Mouse (Mus musculus) heart, embryonic 12.5 days (tissue): ENCODE data around the gene Bod1l. TPM values are rescaled to one million over a fixed set of nuclear protein-coding genes. Genes with fewer than 3 reads are reported as not detected.

ENCODE experiments used
- ATAC-seq: fragments of 200-750 bp; cut with Nextera tagmentation; 2 replicates; pipeline ENCODE4 v1.8.0; 2017; ENCODE audit warnings: moderate TSS enrichment, moderate library complexity; ENCODE audit not compliant: insufficient number of reproducible peaks, low FRiP score
- H3K27ac ChIP-seq: fragments of 300-500 bp; sonication (generic); 2 replicates; pipeline ENCODE4 v1.5.1; 2016; ENCODE audit warnings: mild to moderate bottlenecking, moderate library complexity; ENCODE audit not compliant: poor library complexity, severe bottlenecking
- H3K27me3 ChIP-seq: fragments of 300-500 bp; sonication (generic); replicated peaks from 2 replicates; pipeline ENCODE4 v1.6.1; 2016; ENCODE audit warnings: mild to moderate bottlenecking, moderate library complexity
- H3K36me3 ChIP-seq: fragments of 300-500 bp; sonication (generic); 2 replicates; pipeline ENCODE4 v1.6.1; 2016; ENCODE audit warnings: mild to moderate bottlenecking, moderate library complexity
- H3K4me1 ChIP-seq: fragments of 300-500 bp; sonication (generic); replicated peaks from 2 replicates; pipeline ENCODE4 v1.6.1; 2016; ENCODE audit warnings: mild to moderate bottlenecking
- H3K4me2 ChIP-seq: fragments of 300-500 bp; sonication (generic); 2 replicates; pipeline ENCODE4 v1.6.1; 2016; ENCODE audit warnings: mild to moderate bottlenecking, moderate library complexity
- H3K4me3 ChIP-seq: fragments of 300-500 bp; sonication (generic); 2 replicates; pipeline ENCODE4 v1.5.1; 2016; ENCODE audit warnings: mild to moderate bottlenecking
- H3K9ac ChIP-seq: fragments of 300-500 bp; sonication (generic); 2 replicates; pipeline ENCODE4 v1.6.1; 2016; ENCODE audit warnings: mild to moderate bottlenecking, moderate library complexity
- H3K9me3 ChIP-seq: fragments of 300-500 bp; sonication (generic); replicated peaks from 2 replicates; pipeline ENCODE4 v1.6.1; 2016; ENCODE audit warnings: mild to moderate bottlenecking, moderate library complexity
- WGBS: fragments of 180-500 bp; shearing (Covaris S2); methylation state at CpG from one replicate; pipeline ENCODE4 v1.1.7; 2016; 5-methylcytosine and 5-hydroxymethylcytosine counted together
- microRNA-seq: library from miRNA; unstranded; fragments of <30 nt; microRNA quantifications from one replicate; pipeline ENCODE4, GENCODE M21; 2017
- polyA plus RNA-seq: library from polyadenylated mRNA; unstranded; fragments of >200 nt; fragmentation: Nextera tagmentation; extraction: Ambion mirVana; gene quantifications from 2 replicates; pipeline ENCODE4 v1.2.1, GENCODE M21; 2016

The Bod1l gene
- polyA plus RNA-seq, 1 experiment from 2014 or later, result 17.4 TPM

- Histone ChIP-seq H3K27me3 (peaks cover 92% of the 10 kb centered on the region), H3K36me3 (no peaks in the 10 kb centered on the region), H3K9me3 (no peaks in the 10 kb centered on the region), H3K27ac (no peak overlapping the region), H3K4me3 (no peak overlapping the region), H3K4me1 (peaks cover 3% of the 10 kb centered on the region), H3K4me2 (no peak overlapping the region), H3K9ac (no peak overlapping the region)
- no peak for ATAC-seq
- 6% methylated on average over 4 of the region's 4 CpGs for WGBS
Observed at GRCm38 (mm10) chr5:41756396-41756795, 87.7 kb downstream of the Bod1l start.

GRCm38 (mm10) chr5:41755373-41755960 lies 88.6 kb downstream of the Bod1l start:
- no peak overlapping the region for H3K9ac ChIP-seq
- no peak overlapping the region for H3K27ac ChIP-seq
- H3K4me2 ChIP-seq, result no peak overlapping the region
- H3K4me1 ChIP-seq, result no peaks in the 10 kb centered on the region
- H3K4me3 ChIP-seq, result no peak overlapping the region
- H3K9me3 ChIP-seq, result no peaks in the 10 kb centered on the region
- H3K27me3 ChIP-seq, result peaks cover 93% of the 10 kb centered on the region
- ATAC-seq, result no peak
- under 1% methylated on average over 23 of the region's 23 CpGs for WGBS
- no peaks in the 10 kb centered on the region for H3K36me3 ChIP-seq

- under 1% methylated on average over 16 of the region's 16 CpGs for WGBS
- Histone ChIP-seq H3K9ac (no peak overlapping the region), H3K4me1 (no peaks in the 10 kb centered on the region), H3K27me3 (peaks cover 94% of the 10 kb centered on the region), H3K9me3 (no peaks in the 10 kb centered on the region), H3K27ac (no peak overlapping the region), H3K36me3 (no peaks in the 10 kb centered on the region), H3K4me3 (peak overlapping the region; percentile 20), H3K4me2 (peak overlapping the region; percentile 54)
- no peak for ATAC-seq
Observed at GRCm38 (mm10) chr5:41754836-41755235, 89.3 kb downstream of the Bod1l start.

GRCm38 (mm10) chr5:41754226-41754775 lies 89.8 kb downstream of the Bod1l start:
- H3K36me3 ChIP-seq, result no peaks in the 10 kb centered on the region

GRCm38 (mm10) chr5:41752721-41753120 lies 91.4 kb downstream of the Bod1l start:
- peaks cover 97% of the 10 kb centered on the region for H3K27me3 ChIP-seq
- WGBS, result 36% methylated on average over 4 of the region's 4 CpGs
- H3K4me1 ChIP-seq, result no peaks in the 10 kb centered on the region
- no peak for ATAC-seq
- no peaks in the 10 kb centered on the region for H3K36me3 ChIP-seq
- no peak overlapping the region for H3K4me2 ChIP-seq
- H3K9me3 ChIP-seq, result no peaks in the 10 kb centered on the region
- no peak overlapping the region for H3K9ac ChIP-seq
- H3K4me3 ChIP-seq, result no peak overlapping the region
- no peak overlapping the region for H3K27ac ChIP-seq

More at GRCm38 (mm10) chr5:41754226-41754775, 89.8 kb downstream of the Bod1l start:
- no peak for ATAC-seq
- H3K27ac ChIP-seq, result no peak overlapping the region
- H3K4me3 ChIP-seq, result peak overlapping the region; percentile 20
- no peaks in the 10 kb centered on the region for H3K9me3 ChIP-seq
- H3K4me2 ChIP-seq, result peak overlapping the region; percentile 54
- WGBS, result 1% methylated on average over 17 of the region's 17 CpGs
- H3K27me3 ChIP-seq, result peaks cover 96% of the 10 kb centered on the region
- no peak overlapping the region for H3K9ac ChIP-seq
- no peaks in the 10 kb centered on the region for H3K4me1 ChIP-seq

- no peak overlapping the region for H3K9ac ChIP-seq
- no peaks in the 10 kb centered on the region for H3K9me3 ChIP-seq
- no peak overlapping the region for H3K4me3 ChIP-seq
- H3K36me3 ChIP-seq, result no peaks in the 10 kb centered on the region
- no peak overlapping the region for H3K27ac ChIP-seq
- H3K4me1 ChIP-seq, result no peaks in the 10 kb centered on the region
- H3K4me2 ChIP-seq, result no peak overlapping the region
- H3K27me3 ChIP-seq, result peaks cover 70% of the 10 kb centered on the region
- 5% methylated on average over 12 of the region's 15 CpGs for WGBS
- ATAC-seq, result no peak
Observed at GRCm38 (mm10) chr5:41744898-41745780, 99.0 kb downstream of the Bod1l start.

GRCm38 (mm10) chr5:41744234-41744633 lies 99.9 kb downstream of the Bod1l start:
- Histone ChIP-seq H3K4me3 (no peak overlapping the region), H3K36me3 (no peaks in the 10 kb centered on the region), H3K4me1 (no peaks in the 10 kb centered on the region), H3K4me2 (no peak overlapping the region), H3K27ac (no peak overlapping the region), H3K9me3 (no peaks in the 10 kb centered on the region), H3K27me3 (peaks cover 61% of the 10 kb centered on the region), H3K9ac (no peak overlapping the region)
- WGBS, result 10% methylated on average over 7 of the region's 7 CpGs
- no peak for ATAC-seq

GRCm38 (mm10) chr5:41738817-41739216 lies 105.3 kb downstream of the Bod1l start:
- WGBS, result 69% methylated on average over 6 of the region's 6 CpGs

More at GRCm38 (mm10) chr5:41738817-41739216, 105.3 kb downstream of the Bod1l start:
- H3K27ac ChIP-seq, result no peak overlapping the region
- H3K9ac ChIP-seq, result no peak overlapping the region
- H3K9me3 ChIP-seq, result no peaks in the 10 kb centered on the region
- H3K4me2 ChIP-seq, result no peak overlapping the region
- no peak for ATAC-seq
- H3K36me3 ChIP-seq, result no peaks in the 10 kb centered on the region
- H3K4me1 ChIP-seq, result no peaks in the 10 kb centered on the region
- H3K27me3 ChIP-seq, result peaks cover 10% of the 10 kb centered on the region
- no peak overlapping the region for H3K4me3 ChIP-seq

Small RNAs within 50 kb of the gene (microRNA-seq; reads per million reads assigned to microRNA genes)
- not detected for gene Mir6414

Other genes starting within 250 kb of the Bod1l start
- gene Rab28, start 136.2 kb downstream of the Bod1l start, polyA plus RNA-seq, result 39.5 and 41.6 TPM in 2 replicates
- 0.19 and 0.22 TPM in 2 replicates for gene Nkx3-2, start 79.8 kb downstream of the Bod1l start, polyA plus RNA-seq
- gene Gm16223, start 223.6 kb upstream of the Bod1l start, polyA plus RNA-seq, result not detected in 2 replicates